Mouse (Mus musculus) layer of hippocampus, postnatal 25 days (tissue): ENCODE data around the gene Slc24a3. TPM values are rescaled to one million over a fixed set of nuclear protein-coding genes. Genes with fewer than 3 reads are reported as not detected.

Experiments used
- DNase-seq, 2 experiments: peaks; one replicate each; pipeline ENCODE4 v3.0.0; 2022; ENCODE audit warnings: mixed read lengths in 2 of 2, low spot score in 1 of 2; ENCODE audit errors: extremely low spot score in 1 of 2
- total RNA-seq, 2 experiments: library from RNA; stranded (reverse); gene quantifications; 2 replicates each; pipeline ENCODE4 v1.2.3; 2021

Gene Slc24a3
- total RNA-seq, 2 experiments from 2014 or later, result 199 to 201 TPM

GRCm38 (mm10) chr2:145417738-145418137 lies 250.2 kb downstream of the Slc24a3 start:
- no peak for DNase-seq

GRCm38 (mm10) chr2:145419078-145419477 lies 251.5 kb downstream of the Slc24a3 start:
- no peak for DNase-seq

DNA sequence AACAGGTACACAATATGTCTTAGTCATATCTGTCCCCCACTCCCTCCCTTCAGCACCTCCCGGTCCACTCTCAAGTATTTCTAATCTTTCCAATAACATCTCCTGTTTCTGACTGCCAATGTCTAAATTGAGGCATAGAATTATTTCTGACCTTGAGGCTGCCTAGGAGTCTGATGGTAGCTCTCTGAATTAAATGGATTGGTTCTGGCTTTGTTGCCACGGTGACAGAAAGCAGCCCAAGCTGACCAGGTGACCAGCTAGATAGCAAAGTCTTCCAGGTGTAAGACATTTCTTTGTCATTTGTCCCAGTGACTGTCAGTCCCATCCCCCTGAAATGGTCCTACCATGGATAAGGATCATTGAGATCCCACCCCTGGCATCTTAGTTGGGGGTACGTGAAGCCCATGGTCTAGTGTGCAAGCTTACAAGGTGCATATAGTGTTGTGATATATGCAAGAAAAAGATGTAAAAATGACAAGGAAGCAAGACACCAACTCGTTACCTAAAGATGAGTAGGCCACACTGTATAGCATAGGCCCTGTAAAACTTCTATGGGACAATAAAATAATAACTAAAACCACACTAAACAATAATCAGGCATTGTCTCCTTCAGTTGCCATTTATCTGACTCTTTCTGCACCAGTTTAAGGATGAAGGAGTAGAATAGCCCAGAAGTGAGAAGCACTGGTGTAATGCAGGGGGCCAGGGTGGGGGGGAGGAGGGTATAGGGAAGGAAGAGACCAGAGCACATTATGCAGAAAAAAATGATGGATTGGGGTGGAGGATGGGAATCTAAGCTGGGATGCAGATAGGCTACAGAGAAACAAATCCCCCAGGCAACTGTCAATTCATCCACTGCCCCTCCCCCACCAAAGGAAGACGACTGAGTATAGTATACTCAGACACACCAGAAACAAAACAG lies 253.7 kb downstream of the Slc24a3 start:
- DNase-seq, result no peak

DNA sequence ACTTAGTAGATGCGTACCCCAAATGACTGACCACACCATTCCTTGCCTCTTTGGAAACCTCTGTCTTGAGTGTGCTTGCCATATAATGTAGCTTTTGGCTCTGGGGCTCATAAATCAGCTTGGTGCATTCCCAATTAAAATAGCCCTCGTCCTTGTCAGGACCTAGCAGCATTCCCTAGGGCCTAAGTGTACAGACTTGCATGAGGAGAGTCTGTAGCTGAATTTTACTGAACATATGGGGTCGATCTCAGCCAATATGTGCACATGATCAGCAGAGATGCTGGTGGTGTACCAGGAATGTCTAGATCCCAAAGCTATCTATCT lies 254.3 kb downstream of the Slc24a3 start:
- DNase-seq, result no peak

DNA sequence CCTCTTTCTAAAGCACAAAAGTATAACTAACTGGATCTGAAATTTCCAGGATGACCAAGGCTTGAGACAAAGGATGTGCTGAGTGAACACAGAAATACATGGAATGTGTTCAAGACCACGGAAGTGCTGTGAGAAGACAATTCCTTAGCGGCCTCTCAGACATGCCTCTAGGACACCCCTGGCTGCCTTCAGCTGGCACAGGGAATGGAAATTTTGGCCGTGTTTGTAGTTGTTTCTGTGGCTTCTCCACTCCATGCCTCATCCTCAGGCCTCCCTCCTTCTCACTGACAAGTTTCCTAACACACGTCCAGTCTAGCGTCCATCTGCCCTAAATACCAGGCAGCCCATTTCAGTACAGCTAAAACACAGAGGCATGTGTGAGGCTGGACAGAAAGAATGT lies 262.4 kb downstream of the Slc24a3 start:
- DNase-seq, result no peak

DNA sequence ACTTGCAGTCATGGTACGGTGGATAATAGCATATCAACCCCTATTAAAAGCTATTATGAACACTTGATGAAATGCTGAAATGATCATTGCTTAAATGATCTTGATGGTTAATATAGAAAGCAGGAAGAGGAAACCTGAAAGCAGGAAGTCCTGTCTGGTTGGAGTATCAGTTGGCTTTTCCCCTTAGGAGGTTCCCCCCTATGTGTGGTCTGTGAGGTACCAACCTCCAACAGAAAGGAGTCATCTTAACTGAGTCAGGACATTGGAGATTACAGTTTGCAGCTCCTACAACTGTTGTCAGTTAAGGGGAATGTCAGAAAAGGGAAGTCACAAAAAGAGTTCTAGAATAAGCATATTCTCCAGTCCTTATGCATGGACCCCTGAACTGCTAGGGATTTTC lies 266.5 kb downstream of the Slc24a3 start:
- DNase-seq, result no peak

GRCm38 (mm10) chr2:145438336-145438735 lies 270.8 kb downstream of the Slc24a3 start:
- DNase-seq, result no peak

- DNase-seq, result no peak
Measured at GRCm38 (mm10) chr2:145439755-145440154, 272.2 kb downstream of the Slc24a3 start.

DNA sequence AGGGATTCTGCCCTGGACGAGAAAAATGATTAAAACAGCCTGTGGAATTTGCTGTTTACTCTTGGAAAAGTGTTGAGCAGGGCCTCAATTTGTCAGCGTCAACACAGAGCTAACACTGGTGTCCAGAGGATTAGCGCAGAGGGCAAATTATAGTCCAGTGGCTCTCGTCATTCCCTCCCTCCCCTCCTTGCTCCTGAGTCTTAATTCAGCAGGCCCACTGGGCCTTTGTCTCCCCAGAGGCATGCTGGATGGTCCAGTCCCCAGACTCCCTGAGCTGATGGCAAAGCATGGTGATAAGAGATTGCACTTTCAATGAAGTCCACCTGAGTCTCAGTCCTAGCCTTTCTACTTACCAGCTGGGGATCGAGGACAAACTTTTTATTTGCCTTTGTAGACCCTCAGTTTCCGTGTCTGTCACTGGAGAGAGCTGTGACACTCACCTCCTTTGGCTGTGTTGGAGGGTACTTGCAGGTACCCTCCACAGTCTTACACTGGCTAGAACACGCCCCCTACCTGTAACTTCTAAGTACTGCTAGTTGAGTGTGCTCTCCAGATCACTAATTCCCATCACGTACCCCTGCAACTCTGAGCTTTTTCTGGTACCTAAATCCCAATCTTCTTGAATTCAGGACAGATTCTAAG lies 289.7 kb downstream of the Slc24a3 start:
- DNase-seq, result no peak

DNA sequence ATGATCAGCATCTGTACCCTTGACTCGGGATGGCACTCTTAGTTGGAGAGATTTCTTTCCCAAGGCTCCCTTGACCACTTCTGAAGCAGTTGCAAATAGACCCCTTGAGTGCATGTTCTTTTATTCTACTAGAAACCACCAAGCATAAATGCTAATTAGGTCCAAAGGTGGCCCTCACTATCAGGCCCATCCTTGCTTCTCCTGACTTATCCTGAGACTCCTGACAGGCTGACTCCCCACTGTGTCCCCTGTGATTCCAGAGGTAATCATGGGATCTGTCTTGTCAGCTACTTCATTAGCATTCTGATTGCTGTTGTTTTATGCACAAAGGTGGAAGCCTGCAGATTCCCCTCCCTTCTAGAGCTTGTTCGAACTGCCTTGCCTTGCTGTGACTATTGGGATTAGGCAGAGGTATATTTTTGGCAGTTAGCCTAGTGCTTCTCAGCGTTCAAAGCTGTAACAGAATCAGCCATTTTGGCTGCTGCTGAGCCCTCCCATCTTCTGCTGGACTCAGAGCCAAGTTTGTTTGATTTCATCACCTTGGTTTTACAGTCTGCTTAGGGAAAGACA lies 293.4 kb downstream of the Slc24a3 start:
- DNase-seq, result no peak

DNA sequence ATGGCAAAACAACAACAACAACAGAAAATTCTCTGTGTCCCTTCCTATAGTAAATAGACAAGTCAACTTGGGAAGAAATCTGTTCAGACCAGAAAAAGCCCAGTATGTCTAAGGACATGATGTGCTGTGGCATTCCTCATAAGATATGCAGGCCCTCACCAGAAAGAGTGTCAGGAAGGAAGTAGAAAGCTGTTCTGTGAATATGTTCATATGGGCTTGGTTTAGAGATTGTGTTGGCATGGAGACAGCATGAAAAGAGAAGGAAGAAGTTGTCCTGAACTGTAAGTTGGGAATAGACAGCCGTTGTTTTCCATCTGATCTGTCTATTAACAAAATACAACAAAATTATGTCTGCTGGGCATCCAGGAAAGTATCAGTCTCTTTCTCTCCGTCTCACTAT lies 294.7 kb downstream of the Slc24a3 start:
- no peak for DNase-seq

- no peak for DNase-seq
Measured at GRCm38 (mm10) chr2:145468701-145469325, 301.3 kb downstream of the Slc24a3 start.

DNA sequence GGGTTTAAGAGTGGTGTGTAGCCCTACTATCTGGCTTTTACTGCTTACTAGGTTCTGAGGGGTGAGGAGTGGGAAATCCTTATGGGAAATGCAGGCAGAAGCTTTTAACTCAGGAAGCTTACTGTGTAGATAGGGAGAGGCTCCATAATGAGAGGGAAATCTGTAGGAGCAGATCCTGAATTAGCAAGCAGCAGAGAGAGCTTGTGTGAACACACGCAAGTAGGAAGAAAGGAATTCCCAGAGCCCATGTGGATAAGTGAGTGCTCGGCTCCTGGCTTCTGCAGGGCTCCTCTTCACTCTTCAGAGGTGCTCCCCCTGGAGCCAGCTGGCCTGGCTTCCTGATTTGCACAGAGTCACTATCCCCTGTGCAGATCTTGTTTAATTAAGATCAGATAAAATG lies 309.9 kb downstream of the Slc24a3 start:
- no peak for DNase-seq

DNA sequence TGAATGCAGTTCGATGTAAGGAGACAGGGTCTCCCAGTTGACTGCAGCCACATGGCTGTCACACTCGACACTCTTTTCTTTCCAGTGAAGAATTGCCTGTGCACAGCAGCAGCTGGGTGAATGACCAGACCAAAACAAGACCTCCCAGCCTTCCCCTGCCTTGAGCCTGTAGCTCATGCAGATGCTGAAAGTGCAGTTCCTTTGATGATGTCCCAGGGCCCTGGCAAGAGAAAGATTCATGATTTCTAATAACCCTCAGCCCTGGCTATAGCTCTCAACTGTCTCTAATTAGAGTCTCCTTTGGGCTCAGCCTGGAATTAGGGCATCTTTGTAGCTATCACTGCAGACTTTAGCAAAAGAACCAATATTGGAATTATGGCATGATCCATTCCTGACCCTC lies 312.1 kb downstream of the Slc24a3 start:
- DNase-seq, result no peak

- no peak for DNase-seq
Measured at GRCm38 (mm10) chr2:145500231-145500630, 332.7 kb downstream of the Slc24a3 start.

DNA sequence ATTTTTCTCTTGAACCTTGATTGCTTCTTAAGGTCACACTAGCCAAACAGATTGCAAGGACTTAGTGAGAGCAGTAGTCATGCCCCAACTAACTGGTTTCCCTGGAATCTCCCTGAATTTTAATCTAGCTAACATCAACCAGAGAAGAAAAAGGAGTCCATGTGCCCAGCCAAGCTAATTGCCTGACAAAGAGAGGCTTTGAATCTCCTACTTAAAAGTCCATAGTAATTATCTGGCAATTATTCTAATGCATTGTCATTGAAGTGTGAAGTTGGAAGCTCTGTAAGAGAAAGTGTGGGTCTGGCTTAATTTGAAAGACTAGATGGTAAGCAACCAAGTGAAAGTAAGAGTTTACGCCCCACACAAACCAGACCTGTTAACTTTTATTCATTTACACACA lies 333.9 kb downstream of the Slc24a3 start:
- DNase-seq, result no peak

- no peak for DNase-seq
Measured at GRCm38 (mm10) chr2:145507702-145508101, 340.1 kb downstream of the Slc24a3 start.

DNA sequence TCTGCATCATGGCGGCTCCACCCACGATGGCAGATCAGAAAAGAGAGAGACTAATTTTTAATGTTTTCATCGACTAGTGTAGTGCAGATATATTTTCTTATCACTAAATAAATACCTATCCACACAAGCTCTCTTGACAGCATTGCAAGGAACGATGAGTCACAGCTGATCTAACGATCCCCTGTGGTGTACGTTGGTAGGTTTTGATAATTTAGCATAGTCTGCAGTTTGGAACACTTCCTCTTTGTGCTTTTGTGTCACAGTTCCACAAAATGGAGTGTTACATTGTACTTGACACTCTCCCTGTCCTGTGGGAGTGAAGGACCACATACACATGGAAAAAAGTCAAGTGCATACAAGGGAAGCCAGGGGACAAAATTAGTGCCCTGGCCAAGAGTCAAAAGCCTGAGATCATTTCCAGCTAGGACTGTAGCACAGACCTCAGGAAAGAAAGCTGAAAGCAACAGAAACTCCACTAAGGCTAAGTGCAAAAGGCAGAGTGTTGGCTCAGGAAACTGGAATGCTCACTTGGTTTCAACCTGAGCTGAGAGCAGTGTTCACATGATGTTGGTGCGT lies 343.2 kb downstream of the Slc24a3 start:
- DNase-seq, result no peak

GRCm38 (mm10) chr2:145515956-145516355 lies 348.4 kb downstream of the Slc24a3 start:
- DNase-seq, result no peak

GRCm38 (mm10) chr2:145517346-145517745 lies 349.8 kb downstream of the Slc24a3 start:
- DNase-seq, result peak; percentile 71 to 84

GRCm38 (mm10) chr2:145522017-145522416 lies 354.5 kb downstream of the Slc24a3 start:
- no peak for DNase-seq
